Mouse (Mus musculus) A20 (cell line): Measurements from ENCODE around the gene Slc5a2.

Experiments
- DNase-seq: peaks from one replicate; pipeline ENCODE4 v3.0.0-alpha.2; 2011; ENCODE audit warnings: low read depth, low spot score

Slc5a2 gene

GRCm38 (mm10) chr7:128298481-128299342 lies 33.3 kb downstream of the Slc5a2 start:
- DNase-seq, result no peak

DNA sequence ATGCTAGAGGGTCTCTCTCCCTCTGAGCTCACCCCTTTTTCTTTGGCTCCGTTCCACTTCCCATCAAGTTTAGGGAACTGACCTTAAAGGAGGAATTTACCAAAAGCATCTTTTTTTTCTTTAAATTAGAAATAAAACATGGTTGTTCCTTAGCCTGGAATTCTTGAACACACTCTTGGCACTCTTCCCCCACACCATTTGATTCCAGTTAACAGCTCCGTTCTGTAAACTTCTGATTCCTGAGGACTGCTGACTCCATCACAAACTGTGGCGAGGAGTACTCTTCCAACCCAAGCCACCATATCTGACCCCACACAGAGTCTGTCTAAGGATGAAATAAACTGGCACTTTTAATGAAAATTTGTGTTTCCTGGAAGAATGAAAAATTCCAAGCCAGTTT lies 35.5 kb downstream of the Slc5a2 start:
- no peak for DNase-seq

- DNase-seq, result no peak
These were observed 36.7 kb downstream of the Slc5a2 start for GRCm38 (mm10) chr7:128302151-128302550.

GRCm38 (mm10) chr7:128304198-128304597 lies 38.7 kb downstream of the Slc5a2 start:
- no peak for DNase-seq

DNA sequence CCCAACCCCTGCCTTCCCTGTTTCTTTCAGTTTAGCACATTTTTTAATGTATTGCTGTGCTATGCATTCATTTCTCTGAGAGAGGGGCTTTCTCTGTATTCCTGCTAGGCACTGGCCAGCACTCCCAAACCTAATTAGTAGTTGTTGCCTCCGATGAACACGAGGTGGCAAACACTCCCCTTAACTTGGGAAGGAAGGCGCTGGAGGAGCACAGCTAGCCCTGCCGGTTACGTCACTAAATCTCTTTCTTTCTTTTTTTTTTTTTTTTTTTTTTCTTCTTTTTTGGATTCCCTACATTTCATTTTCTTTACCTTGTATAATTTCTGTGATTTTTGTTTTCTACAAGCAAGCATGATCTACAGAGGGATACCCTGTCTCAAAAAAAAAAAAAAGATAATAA lies 39.5 kb downstream of the Slc5a2 start:
- no peak for DNase-seq

DNA sequence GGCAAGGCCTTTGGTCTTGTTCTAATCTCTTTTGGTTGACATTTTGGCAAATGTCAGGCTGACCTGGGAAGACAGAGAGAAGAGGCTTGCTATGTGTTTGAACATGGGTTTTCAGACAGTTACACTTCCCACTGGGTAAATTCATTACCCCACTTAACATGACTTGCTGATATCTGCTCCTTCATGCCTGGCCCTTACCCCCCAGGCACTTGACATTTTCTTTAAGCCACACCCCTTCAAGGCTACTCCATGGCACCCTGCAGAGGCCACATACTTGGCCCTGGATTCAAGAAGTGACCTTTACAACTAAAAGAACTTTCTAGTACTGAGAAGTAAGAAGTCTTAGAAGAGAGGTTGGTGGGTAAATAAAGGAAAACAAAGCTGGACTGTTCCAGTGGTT lies 42.4 kb downstream of the Slc5a2 start:
- DNase-seq, result no peak

DNA sequence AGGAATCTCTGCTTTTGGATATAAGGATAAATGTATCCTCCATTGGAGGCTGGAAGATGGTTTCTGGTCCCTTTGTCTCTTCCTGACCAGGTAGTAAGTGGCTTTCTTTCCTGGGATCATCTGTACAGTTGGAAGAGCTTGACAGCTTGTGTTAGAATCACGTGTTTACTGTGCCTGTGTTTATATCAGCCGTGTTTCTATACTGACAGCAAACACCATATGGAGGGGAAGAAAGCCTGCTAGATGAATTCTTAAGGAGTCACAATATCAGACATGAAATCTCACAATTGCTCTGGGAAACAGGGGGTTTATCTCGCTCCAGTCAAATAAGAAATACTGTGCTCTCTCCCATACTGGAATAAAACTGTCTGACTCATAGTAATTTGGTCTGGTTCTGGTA lies 43.8 kb downstream of the Slc5a2 start:
- no peak for DNase-seq

DNA sequence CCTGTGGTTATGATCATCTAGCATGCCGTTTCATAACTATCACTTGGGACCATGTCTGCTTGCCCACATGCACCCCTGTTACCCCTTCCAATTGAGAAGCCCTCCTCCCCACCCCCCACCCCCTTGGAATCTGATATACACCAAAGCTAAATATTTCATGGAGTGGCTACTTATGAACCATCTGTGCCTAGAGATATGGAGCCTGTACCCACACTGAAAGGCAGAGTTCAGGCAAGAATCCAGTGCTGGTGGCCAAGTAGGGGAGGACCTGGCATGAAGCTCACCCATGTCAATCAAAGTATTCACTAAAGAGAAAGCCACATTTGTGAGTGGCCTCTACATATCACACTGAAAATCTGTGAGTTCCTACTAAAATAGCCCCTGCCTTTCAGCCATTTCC lies 44.3 kb downstream of the Slc5a2 start:
- DNase-seq, result no peak

DNA sequence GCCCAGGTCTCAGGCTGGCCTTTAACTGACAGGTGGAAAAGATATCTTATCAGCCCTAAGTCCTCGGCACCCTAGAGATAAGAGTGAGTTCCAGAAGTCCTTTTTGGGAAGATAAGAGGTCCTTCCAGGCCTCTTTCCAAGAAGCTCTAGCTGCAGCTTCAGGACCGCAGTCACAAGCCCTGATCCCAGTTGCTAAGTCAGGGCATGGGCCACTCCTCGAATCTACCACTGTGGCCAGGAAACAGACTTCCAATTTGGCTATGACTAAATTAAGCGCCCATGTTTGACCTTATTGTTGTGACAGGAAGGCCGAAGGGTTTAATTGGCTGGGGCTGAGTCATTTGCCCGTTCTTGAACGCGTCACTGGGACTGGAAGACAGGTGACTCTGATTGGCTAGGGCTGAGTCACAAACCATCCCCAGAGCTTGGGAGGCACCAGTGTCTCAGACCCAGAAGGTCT lies 44.8 kb downstream of the Slc5a2 start:
- no peak for DNase-seq

DNA sequence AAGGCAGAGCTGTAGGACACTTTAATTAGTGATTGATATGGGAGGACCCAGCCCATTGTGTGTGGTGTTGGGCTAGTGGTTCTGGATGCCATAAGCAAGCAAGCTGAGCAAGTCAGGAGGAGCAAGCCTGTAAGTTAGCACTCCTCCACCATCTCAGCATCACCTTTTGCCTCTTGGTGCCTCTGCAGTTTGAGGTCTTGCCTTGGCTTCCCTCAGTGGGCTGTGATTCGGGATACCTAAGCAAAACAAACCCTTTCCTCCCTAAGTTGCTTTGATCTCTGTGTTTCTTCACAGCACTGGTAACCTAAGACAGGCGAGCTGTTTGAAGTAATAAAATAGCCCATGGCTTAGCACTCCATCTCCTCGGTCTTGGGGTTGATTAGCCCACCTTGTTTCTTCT lies 45.8 kb downstream of the Slc5a2 start:
- no peak for DNase-seq

- DNase-seq, result no peak
These were observed 46.4 kb downstream of the Slc5a2 start for GRCm38 (mm10) chr7:128311811-128312210.

- DNase-seq, result no peak
These were observed 47.1 kb downstream of the Slc5a2 start for GRCm38 (mm10) chr7:128312375-128313059.

- DNase-seq, result peak; percentile 18
These were observed 48.1 kb downstream of the Slc5a2 start for GRCm38 (mm10) chr7:128313601-128314000.

GRCm38 (mm10) chr7:128314491-128314890 lies 49.0 kb downstream of the Slc5a2 start:
- DNase-seq, result no peak

DNA sequence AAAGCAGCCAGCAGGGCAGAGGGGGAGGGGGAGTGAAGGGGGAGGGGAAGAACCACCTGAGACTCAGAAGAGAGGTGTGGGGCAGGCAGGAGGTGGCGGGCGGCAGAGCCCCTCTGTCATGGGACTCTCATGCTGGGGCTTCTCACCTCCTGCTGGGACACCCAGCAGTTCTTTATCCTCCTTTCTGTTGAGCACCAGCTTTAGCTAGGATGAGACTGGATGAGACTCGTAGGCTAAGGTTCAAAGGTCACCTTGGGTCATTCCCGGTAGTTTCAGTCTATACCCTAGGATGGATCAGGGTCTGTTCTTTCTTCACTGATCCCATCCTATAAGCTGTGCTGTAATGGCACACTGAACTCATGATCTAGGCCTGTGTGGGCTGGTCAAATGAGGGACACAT lies 51.6 kb downstream of the Slc5a2 start:
- no peak for DNase-seq

GRCm38 (mm10) chr7:128319140-128319539 lies 53.7 kb downstream of the Slc5a2 start:
- no peak for DNase-seq

- no peak for DNase-seq
These were observed 54.9 kb downstream of the Slc5a2 start for GRCm38 (mm10) chr7:128320219-128320816.

DNA sequence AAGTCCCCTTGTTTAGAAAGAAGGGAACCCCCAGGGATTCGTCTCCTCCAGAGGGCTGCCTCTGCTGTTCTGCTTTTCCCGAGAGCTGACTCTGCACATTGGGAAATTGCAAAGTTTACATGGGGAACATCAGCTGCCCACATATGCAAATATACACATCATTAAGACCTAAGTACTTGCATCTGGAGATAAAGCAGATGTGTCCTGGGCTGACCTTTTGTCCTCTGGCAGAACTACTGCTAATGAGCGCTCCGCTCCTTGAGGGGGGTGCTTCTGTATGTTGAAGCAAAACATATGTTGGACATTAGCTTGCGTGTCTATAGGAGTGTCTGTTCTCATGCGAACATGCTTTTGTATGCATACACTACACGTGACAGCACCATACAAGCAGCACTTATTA lies 55.8 kb downstream of the Slc5a2 start:
- DNase-seq, result no peak
